Mouse (Mus musculus) ovary, postnatal 10 days (tissue): ENCODE results near the gene Itgbl1.

Experiments used
- DNase-seq: peaks from one replicate; pipeline ENCODE4 v3.0.0; 2022; ENCODE audit warnings: low spot score

The Itgbl1 gene

DNA sequence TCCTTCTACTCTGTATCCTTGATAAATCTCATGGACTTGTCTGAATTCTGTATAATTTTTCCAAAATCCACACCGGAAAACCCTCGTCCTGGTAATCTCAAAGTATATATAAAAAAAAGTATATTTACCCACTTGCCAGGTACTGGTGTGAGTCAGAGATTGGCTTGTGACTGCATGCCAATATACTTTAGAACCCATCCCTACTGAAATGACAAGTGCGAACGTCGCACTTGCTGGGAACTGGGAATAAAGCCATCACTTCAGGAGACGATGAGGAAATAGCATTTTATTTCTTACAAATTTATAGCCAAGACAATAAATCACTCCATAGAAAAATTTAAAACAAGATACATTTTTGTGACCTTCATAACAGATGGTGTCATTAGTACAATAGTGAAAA is 308.2 kb downstream of the Itgbl1 start:
- no peak for DNase-seq

DNA sequence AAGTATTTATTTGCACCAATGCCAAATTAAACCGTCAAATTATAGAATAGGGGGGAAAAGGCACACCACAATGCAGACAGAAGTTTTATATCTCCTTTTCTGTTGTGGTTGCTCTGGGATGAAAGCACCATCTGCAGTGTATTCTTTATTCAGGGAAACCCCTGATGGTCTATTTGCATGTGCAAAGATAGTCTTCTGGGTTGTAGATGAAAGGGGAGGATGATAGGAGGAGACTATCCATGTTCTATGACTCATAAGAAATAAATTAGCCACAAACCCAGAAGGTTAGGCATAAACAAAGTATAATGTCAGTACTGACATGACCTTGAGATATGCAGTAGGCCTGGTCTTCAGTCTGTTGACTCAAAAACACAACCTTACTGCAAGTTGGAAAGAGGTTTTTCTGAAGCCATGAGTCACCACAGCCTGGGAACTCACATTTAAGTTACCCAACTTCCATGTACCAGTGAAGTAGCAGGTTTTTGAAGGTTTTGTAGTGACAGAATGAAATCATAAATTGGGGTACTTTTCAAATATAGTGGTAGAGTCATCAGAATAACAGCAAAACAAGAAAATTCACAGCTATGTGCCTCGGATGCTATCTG is 330.9 kb downstream of the Itgbl1 start:
- no peak for DNase-seq
